Mouse (Mus musculus) adrenal gland, postnatal 25 days (tissue): ENCODE measurements around the gene Hes3. TPM values are rescaled to one million over a fixed set of nuclear protein-coding genes. Genes with fewer than 3 reads are reported as not detected.

ENCODE experiments used
- DNase-seq: peaks from one replicate; pipeline ENCODE4 v3.0.0; 2021; ENCODE audit warnings: mixed read lengths
- total RNA-seq: library from RNA; stranded (reverse); gene quantifications from 2 replicates; pipeline ENCODE4 v1.2.3, GENCODE M21; 2021

Gene Hes3
- total RNA-seq, 1 experiment from 2014 or later: not detected

DNA sequence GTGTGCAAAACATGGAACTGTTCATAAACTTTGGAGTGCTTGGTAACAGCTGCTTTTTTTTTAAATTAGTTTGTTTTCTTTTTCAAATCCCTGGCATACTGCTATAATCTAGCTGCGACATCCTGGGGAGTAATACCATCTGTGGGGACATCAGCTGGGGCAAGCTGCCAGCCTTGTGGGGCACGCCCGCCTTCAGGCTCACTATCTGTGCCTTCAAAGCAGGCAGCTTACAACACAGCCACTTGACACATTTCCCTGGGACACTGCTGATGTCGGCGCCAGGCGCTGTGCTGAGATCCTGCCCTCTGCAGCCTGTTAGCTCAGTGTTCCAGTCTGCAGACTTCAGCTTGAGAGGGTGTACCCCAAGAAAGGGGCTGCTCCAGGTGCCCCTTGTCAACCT lies 34.4 kb downstream of the Hes3 start:
- peak; percentile 63 for DNase-seq

DNA sequence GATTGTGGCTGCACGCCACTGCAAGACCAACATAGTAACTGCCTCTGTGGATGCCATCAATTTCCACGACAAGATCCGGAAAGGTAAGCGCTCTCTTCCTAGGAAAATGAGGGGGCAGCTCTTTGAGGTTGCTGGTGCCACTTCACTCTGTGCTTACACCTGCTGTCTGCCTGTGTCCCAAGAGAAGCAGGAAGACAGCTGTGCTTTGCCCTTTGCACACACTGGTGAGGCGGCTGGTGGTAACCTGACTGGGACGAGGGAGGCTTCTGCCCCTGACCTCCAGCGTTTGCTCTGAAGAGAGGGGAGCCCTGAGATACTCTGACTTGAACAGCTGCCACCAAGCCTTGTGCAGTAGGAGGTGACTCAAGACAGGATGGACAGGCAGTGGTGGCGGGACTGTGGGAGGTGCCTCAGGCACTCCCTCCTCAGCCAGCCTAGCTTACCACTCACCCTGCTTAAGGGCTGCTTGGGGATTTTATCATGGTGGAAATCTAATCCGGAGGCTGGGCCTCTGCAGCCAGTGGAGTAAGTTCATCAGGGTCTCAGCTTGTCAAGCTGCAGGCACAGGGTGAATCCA lies 38.2 kb downstream of the Hes3 start:
- DNase-seq: peak; percentile 40

- DNase-seq: no peak
Observed at GRCm38 (mm10) chr4:152250615-152251014, 40.8 kb downstream of the Hes3 start.

- DNase-seq: no peak
Observed at GRCm38 (mm10) chr4:152247195-152247594, 44.3 kb downstream of the Hes3 start.

GRCm38 (mm10) chr4:152246011-152246410 lies 45.5 kb downstream of the Hes3 start:
- DNase-seq: no peak

DNA sequence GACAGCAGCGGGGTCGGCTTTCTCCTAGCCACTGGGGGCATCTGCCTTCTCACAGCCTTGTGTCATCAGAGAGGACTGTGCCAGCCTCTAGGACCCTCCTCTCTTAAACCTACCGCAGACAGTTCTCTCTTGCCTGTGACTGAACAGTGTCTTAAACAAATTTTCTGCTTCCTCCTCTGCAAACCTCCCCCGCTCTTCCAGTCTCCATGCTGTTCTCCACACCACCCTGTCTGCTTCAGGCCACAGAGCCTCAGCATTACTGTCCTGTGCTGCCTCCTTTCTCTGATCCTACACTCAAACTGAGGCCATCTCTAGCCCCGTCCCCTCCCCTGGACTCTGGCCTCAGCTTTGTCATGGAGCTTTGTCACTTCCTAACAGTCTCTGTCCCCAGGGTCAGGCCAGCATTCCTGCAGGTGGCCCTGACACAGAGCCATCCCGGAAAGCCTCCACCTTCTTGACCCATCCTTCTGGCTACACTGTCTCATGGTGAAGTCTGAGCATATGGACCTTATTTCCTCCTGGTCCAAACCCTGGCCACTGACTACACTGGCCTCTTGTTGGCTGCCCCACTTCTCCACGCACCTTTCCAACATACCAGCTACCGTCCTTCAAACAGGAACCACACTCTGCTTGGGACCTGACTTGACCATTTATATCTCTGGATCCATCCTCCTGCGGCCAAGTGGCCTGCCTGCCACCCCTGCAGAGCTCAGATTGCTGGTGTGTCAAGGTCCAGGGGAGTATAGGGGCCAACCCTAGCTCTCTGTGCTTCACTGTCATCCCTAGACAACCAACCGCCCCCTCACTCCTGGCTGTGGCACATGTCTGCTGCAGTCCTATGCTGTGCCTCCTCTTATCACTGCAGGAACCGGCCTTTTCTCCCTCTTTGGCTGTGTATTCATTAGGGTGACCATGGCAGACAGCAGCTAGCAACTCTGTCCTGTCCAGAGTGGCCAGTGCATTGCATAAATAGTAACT lies 46.6 kb downstream of the Hes3 start:
- no peak for DNase-seq

- DNase-seq: no peak
Observed at GRCm38 (mm10) chr4:152243969-152244368, 47.5 kb downstream of the Hes3 start.

GRCm38 (mm10) chr4:152243241-152243891 lies 48.1 kb downstream of the Hes3 start:
- no peak for DNase-seq

DNA sequence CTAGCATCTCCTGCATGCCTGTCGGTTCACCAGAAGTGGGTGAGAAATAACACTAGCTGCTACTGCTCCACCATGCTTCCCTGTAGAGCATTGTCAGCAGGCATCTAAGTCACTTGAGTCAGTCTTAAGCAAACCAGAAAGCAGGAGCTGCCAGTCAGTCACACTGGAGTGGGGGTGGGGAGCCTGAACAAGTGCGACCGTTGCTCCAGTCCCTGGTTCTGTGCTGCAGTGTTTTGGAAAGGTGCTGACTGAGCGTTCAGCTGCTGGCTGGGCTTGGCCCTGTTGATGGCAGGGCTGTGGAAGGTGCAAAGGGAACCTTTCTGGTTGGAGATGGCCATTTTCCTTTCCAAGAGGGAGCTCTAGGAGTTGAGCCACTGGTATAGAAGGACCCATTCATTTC lies 51.5 kb downstream of the Hes3 start:
- DNase-seq: no peak

Other genes with a start within 250 kb of the Hes3 start
- 12.9 and 15.6 TPM in 2 replicates for gene Plekhg5, start 219.2 kb downstream of the Hes3 start, total RNA-seq
- 1.5 and 2.0 TPM in 2 replicates for gene Tnfrsf25, start 175.7 kb downstream of the Hes3 start, total RNA-seq
- 1.2 TPM in 2 replicates for gene Espn, start 139.3 kb downstream of the Hes3 start, total RNA-seq
- not detected in 2 replicates for gene Hes2, start 132.8 kb downstream of the Hes3 start, total RNA-seq
- 34.6 and 39.9 TPM in 2 replicates for gene Acot7, start 113.5 kb downstream of the Hes3 start, total RNA-seq
- 3.1 and 3.6 TPM in 2 replicates for gene Gpr153, start 17.4 kb downstream of the Hes3 start, total RNA-seq
- gene Icmt, start 5.6 kb upstream of the Hes3 start, total RNA-seq: 44.9 and 48.7 TPM in 2 replicates
- gene Rnf207, start 27.3 kb upstream of the Hes3 start, total RNA-seq: 1.1 TPM in 1 of 2 replicates, not detected in the other
- gene Rpl22, start 34.1 kb upstream of the Hes3 start, total RNA-seq: 458 and 532 TPM in 2 replicates
- gene Chd5, start 47.0 kb upstream of the Hes3 start, total RNA-seq: 4.2 and 9.5 TPM in 2 replicates
- 2.7 and 4.1 TPM in 2 replicates for gene Nphp4, start 185.0 kb upstream of the Hes3 start, total RNA-seq
- 4.4 and 8.4 TPM in 2 replicates for gene Kcnab2, start 186.2 kb upstream of the Hes3 start, total RNA-seq